Mouse (Mus musculus) right cerebral cortex, postnatal 36 days (tissue): ENCODE measurements around the gene Tmem175.

ENCODE experiments used
- DNase-seq, 2 experiments: peaks; one replicate each; pipeline ENCODE4 v3.0.0; 2022; ENCODE audit warnings: low spot score in 2 of 2, mixed read lengths in 1 of 2

Tmem175 gene

GRCm38 (mm10) chr5:108654444-108654990 lies 24.9 kb downstream of the Tmem175 start:
- no peak for DNase-seq

- no peak for DNase-seq
Measured at GRCm38 (mm10) chr5:108655381-108655780, 25.8 kb downstream of the Tmem175 start.

DNA sequence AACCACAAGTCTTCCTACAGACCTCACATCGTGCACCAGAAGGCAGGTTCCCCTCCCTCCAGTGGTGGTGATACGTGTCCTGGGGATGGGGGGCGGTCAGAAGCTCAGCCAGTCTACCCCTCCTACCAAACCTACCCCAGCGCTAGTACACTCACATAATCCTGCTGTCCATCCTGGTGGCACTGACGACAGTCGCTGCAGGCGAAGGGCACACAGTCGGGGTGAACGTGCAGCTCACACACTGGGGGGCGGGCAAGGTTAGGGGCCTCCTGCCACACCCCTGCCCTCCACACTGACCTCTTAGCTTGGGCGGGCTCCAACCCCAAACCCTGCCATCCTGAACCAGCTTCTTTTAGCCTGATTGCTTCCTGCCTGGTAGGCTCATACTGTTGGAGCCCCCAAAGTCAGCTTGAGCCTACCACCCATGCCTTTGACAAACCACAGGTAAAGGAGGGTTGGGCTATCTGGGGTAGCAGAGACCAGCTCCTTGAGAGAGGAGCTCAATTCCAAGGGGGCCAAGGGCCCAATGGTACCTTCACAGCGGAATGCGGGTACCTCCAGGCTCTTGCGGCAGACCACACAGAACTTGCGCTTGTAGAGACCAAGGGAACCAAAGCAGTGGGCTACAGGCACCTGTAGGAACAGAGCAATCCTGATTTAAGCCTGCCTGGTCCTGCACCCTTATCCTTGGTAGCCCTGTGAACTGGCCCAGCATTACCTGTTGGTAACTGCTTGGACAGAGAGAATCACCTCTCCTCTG lies 26.5 kb downstream of the Tmem175 start:
- DNase-seq: no peak

- no peak for DNase-seq
Measured at GRCm38 (mm10) chr5:108657406-108657805, 27.8 kb downstream of the Tmem175 start.

GRCm38 (mm10) chr5:108658611-108659010 lies 29.0 kb downstream of the Tmem175 start:
- DNase-seq: no peak

DNA sequence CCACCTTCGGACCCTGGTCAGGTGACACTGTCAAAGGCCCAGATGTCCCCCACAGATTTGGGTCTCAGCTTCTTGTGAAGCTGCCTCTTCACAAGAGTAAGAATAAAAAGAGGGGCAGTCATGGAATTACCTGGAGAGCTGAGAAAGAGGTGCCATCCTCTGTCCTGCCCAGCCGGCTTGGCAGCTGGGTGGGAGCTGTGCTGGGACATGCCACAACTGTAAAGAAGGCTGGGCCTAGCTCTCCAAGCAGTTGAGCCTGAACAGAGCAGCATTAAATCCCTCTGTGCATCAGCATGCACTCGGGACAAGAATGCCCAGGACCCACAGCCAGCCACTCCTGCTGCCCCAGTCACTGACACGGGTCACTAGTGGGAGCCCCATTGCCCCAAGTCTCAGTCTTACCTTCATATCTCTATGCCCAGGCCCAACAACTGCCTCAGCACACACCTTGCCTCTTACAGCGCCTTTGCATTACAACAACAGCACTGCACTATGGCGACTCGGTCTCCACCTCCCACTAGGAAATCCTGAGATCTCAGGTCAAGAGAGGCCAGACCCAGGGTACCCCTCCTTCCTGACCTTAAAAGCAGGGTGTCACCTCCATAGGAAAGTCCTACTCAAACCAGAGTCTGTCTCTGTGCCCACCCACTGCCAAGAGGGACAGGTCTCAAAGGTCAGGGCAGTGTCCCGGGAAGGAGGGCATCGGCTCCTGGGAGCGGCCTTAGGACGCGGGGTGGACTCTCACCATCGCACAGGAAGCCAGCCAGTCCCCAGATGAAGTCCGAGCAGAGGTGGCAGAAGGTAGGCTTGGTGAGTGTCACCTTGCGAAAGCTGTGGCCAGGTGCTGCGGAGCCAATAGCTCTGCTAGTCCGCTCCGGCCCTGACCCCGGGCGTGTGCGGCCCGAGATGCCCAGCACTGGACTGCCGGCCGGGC lies 30.4 kb downstream of the Tmem175 start, which contains the start of gene Idua:
Idua (plus strand) TSS at position 634 of the 934 bp plus-strand sequence.
- DNase-seq: no peak

DNA sequence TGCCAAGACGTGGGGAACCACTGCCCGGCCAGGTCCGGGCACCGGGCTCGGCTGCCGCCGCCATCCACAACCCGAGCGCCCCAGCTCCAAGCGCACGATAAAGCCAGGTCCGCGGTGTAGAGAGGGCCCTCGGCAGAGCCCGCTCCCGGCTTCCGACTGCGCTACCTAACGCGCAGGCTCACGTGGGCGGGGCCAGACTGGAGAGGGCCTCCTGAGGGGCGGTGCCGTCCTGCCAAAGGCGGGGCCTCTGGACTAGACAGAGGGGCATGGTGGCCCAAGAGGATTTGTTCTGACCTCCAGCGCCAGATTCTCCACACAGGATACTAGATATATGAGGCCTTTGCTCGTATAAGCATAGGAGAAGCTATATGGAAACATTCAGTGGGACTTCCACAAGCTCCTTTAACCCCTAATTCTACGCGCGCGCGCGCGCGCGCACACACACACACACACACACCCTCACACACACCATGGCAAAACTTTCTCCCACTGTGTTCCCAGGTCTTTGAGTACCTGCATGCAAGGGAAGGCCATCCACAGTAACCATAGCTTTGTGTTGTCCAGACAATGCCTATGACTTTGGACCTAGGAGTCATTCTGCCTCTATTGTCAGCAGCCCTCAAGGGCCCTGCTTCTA lies 31.2 kb downstream of the Tmem175 start:
- peak; percentile 87 to 88 for DNase-seq

DNA sequence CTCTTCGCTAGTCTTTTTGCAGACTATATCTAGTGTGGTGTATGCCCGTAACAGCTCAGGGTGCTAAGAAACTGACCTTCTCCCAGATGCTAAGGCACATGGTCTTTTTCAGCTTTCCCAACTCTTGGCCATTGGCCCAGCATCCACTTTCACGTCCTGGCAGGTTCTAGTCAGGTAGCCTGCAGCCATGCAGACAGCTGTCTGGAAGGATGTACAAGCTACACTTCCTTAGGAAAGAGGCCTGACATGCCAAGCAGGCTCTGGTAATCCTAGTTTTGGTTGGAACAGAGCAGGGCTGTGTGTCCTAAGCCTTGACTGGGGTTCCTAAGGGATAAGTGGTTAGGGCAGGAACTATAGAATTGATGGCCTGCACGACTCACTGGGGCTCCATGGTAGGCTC lies 33.2 kb downstream of the Tmem175 start:
- no peak for DNase-seq

DNA sequence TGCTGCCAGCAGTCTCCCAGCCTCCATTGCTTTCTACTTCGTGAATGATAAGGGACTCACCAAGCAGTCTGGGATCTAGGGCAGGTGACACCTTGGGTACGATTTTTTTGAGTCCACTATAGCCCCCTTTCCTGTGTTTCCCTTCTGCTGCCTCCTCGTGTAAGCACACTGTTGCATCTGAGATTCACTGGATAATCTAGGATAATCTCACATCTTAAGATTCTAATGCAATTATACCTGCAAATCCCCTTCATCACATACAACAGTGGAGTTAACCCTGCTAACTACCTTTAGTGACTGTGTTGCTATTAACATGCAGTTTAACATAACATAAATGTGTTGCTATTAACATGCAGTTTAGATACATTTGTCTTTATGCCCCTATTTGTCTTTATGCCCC lies 35.5 kb downstream of the Tmem175 start:
- DNase-seq: no peak

DNA sequence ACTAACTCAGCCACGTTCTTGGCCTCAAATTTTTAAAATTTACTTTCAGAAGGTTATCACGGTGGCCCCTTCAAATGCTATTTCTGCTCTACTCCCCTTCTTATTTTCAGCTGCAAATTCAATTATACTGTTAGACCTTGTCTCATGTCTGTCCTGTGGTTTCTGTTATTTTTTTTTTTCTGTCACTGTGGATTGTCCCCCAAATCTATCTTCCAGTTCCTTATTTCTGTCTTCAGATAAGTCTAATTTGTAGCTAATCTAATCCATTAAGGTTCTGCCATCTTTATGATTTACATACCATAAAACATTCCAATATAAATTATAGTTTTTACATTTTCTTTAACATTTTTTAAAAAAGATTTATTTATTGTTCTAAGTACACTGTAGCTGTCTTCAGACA lies 37.8 kb downstream of the Tmem175 start:
- no peak for DNase-seq

GRCm38 (mm10) chr5:108668387-108668932 lies 38.9 kb downstream of the Tmem175 start:
- no peak for DNase-seq

DNA sequence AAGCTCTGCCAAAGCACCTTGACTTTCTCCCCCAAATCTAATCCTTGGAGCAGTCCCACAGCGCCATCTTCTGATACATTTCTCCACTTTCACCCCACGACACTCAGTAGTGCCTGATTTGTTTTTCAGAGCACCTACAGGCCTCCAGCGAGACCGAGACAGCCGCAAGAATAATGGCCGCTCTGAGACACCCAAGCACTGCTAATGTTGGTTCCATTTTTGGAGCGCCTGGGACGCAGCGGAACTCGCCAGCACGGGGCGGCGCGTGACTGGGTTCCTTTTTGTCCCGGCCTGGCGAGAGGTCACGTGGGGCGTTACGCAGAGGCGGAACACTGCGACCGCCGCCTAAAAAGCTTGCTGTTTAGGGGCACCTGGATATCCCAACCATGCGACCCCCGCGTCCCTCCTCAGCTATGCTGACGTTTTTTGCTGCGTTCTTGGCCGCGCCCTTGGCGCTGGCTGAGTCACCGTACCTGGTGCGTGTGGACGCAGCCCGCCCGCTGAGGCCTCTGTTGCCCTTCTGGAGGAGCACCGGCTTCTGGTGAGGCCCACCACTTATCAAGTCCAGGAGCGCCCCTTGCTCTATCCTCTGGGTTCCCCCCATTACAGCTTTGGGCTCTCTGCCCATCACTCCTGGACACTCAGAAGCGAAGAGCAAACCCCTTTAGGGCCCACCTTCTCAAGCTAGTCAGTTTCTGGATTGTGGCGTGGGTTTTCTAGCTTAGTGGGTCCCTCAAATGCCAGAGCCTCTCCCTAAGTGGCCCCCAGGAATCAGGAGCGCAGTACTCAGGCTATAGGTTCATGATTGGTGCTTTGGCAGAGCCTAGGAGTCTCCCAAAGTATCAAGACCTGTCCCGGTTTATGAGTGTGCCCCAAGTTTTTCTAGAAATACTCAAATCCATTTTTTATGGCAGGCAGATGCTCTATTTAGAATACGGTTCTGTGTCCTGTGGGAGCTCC lies 39.7 kb downstream of the Tmem175 start, which contains the start of gene Dgkq:
Dgkq (minus strand) TSS at position 696 of the 960 bp plus-strand sequence.
- peak; percentile 87 to 89 for DNase-seq

- DNase-seq: no peak
Measured at GRCm38 (mm10) chr5:108669986-108670385, 40.4 kb downstream of the Tmem175 start.

DNA sequence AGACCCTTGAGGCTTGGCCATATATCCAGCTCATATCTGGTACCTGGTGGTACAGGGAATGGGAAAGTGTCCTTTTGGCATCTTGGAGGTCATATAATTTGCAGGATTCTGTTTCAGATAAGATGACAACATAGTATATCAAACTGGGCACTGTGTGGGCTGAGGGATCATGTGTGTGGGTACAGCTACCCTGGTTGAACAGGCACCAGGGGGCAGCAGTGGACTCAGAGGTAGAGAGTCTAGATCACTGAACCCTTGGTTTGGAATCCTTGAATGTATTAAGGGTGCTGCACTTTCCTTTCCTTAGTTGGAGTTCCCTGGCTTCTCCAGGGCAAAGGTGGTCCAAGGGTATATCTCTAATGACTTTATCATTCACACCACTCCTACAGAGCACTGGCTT lies 41.2 kb downstream of the Tmem175 start:
- DNase-seq: no peak

- DNase-seq: no peak
Measured at GRCm38 (mm10) chr5:108671757-108672156, 42.2 kb downstream of the Tmem175 start.

GRCm38 (mm10) chr5:108674624-108675023 lies 45.1 kb downstream of the Tmem175 start:
- DNase-seq: no peak

- no peak for DNase-seq
Measured at GRCm38 (mm10) chr5:108675251-108675816, 45.8 kb downstream of the Tmem175 start, which contains the start of gene Slc26a1. TSS of gene Slc26a1 (minus strand) at chr5:108675569.

DNA sequence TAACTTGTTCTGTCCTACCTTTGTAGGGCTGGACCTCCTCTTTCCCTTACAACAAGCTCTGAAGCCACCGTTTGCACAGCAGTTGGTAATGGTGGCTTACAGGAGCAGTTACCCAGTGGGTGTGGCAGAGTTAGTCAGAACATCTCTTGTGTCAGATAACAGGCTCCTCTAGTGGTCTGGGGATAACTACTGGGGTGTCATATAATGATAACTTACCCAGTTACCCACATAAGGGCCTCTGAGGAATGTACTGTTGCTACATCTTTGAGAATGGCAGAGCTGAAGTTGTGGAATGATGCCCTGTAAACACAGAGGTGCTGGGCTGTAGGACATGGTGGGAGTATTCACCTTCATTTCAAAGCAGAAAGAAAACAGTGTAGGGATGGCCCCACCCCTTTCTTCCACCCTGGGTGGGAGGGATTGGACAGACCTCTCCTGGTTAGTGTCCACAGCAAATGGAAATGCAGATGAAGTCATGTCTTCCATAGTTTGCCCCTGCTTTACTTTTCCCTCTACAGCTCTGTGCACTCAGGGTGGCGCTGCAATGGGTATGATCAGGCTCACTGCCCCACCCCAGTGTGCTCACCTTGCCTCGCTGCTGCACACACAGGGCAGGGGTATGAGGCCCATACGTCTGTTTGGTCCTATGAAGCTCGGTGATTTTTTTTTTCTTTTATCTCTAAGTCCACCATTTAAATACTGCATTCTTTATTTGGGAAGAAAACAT lies 47.4 kb downstream of the Tmem175 start:
- no peak for DNase-seq
